Mouse (Mus musculus) testis, adult 2 months (tissue): ENCODE results near the gene Cyb5r2. TPM values are rescaled to one million over a fixed set of nuclear protein-coding genes. Genes with fewer than 3 reads are reported as not detected.

ENCODE experiments used
- H3K27ac ChIP-seq: fragments of 200-500 bp; 2 replicates; pipeline ENCODE4 v1.5.1; 2012; ENCODE audit warnings: low read depth, low read length; ENCODE audit not compliant: control insufficient read depth, insufficient read depth
- H3K27me3 ChIP-seq: fragments of 200-500 bp; 2 replicates; pipeline ENCODE4 v1.6.1; 2012; ENCODE audit warnings: mild to moderate bottlenecking, low read length, moderate library complexity; ENCODE audit not compliant: control insufficient read depth, insufficient read depth
- H3K36me3 ChIP-seq: fragments of 200-500 bp; 2 replicates; pipeline ENCODE4 v1.6.1; 2012; ENCODE audit warnings: mild to moderate bottlenecking, low read length; ENCODE audit not compliant: control insufficient read depth, insufficient read depth
- H3K4me1 ChIP-seq: fragments of 200-500 bp; 2 replicates; pipeline ENCODE4 v1.6.1; 2012; ENCODE audit warnings: low read length; ENCODE audit not compliant: control insufficient read depth, insufficient read depth
- H3K4me3 ChIP-seq: fragments of 200-500 bp; 2 replicates; pipeline ENCODE4 v1.5.1; 2012; ENCODE audit warnings: low read depth, mild to moderate bottlenecking, low read length, moderate library complexity, mixed read lengths; ENCODE audit not compliant: control insufficient read depth
- CTCF ChIP-seq: fragments of 200-500 bp; IDR thresholded peaks from 2 replicates; pipeline ENCODE4 v1.5.1; 2012; ENCODE audit warnings: low read depth, mild to moderate bottlenecking, inconsistent platforms, low read length, moderate library complexity; ENCODE audit not compliant: control insufficient read depth, insufficient read depth, insufficient replicate concordance
- POLR2A ChIP-seq: fragments of 200-500 bp; IDR thresholded peaks from 2 replicates; pipeline ENCODE4 v1.6.1; 2012; ENCODE audit warnings: low read depth, mild to moderate bottlenecking, inconsistent platforms, low read length, moderate library complexity; ENCODE audit not compliant: control insufficient read depth
- polyA plus RNA-seq: library from polyadenylated mRNA; depleted of rRNA; stranded (reverse); fragments of >200 nt; gene quantifications from 2 replicates; pipeline ENCODE4 v1.2.3, GENCODE M21; 2012

Cyb5r2 gene
- polyA plus RNA-seq, 1 experiment, result 14.8 TPM

- no peaks in the 10 kb centered on the region for H3K27me3 ChIP-seq
- H3K4me1 ChIP-seq, result no peaks in the 10 kb centered on the region
- H3K27ac ChIP-seq, result no peak overlapping the region
- TF ChIP-seq CTCF (no peak), POLR2A (no peak)
- no peaks in the 10 kb centered on the region for H3K36me3 ChIP-seq
- H3K4me3 ChIP-seq, result no peak overlapping the region
These were observed 10.4 kb downstream of the Cyb5r2 start for GRCm38 (mm10) chr7:107747476-107747875.

GRCm38 (mm10) chr7:107746036-107746435, 11.8 kb downstream of the Cyb5r2 start:
- Histone ChIP-seq H3K4me1 (no peaks in the 10 kb centered on the region), H3K36me3 (no peaks in the 10 kb centered on the region), H3K27ac (no peak overlapping the region), H3K27me3 (no peaks in the 10 kb centered on the region), H3K4me3 (no peak overlapping the region)
- no peak for TF ChIP-seq CTCF
- TF ChIP-seq POLR2A, result no peak

DNA sequence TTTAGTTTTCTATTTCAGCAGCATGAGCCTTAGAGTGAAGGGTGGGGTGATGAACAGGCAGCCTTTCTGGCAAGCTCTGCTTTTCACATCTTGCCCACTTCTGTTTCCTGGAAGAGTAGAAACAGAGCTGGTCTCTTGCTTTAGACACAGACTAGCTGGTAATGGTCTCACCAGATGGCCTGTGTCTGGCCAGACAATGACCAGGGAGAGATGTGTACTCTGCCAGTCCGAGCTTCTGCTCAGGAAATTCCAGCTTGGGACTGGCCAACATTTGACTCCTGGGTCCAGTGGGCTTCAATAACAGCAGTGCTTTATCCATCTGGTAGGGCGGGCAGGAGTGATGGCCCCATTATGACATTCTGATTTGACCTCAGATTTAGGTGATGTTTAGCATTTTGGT, 12.7 kb downstream of the Cyb5r2 start:
- Histone ChIP-seq H3K4me1 (no peaks in the 10 kb centered on the region), H3K27me3 (no peaks in the 10 kb centered on the region), H3K4me3 (no peak overlapping the region), H3K36me3 (no peaks in the 10 kb centered on the region), H3K27ac (no peak overlapping the region)
- no peak for TF ChIP-seq CTCF
- no peak for TF ChIP-seq POLR2A

GRCm38 (mm10) chr7:107744454-107744853, 13.4 kb downstream of the Cyb5r2 start:
- no peaks in the 10 kb centered on the region for H3K36me3 ChIP-seq
- H3K4me1 ChIP-seq, result no peaks in the 10 kb centered on the region

GRCm38 (mm10) chr7:107742963-107743465, 14.8 kb downstream of the Cyb5r2 start:
- no peaks in the 10 kb centered on the region for H3K36me3 ChIP-seq
- TF ChIP-seq POLR2A, result no peak
- TF ChIP-seq CTCF, result no peak
- H3K27me3 ChIP-seq, result no peaks in the 10 kb centered on the region
- H3K4me3 ChIP-seq, result no peak overlapping the region
- H3K27ac ChIP-seq, result no peak overlapping the region
- H3K4me1 ChIP-seq, result no peaks in the 10 kb centered on the region

More at GRCm38 (mm10) chr7:107744454-107744853, 13.4 kb downstream of the Cyb5r2 start:
- no peak overlapping the region for H3K4me3 ChIP-seq
- no peaks in the 10 kb centered on the region for H3K27me3 ChIP-seq
- no peak for TF ChIP-seq POLR2A
- TF ChIP-seq CTCF, result no peak
- no peak overlapping the region for H3K27ac ChIP-seq

DNA sequence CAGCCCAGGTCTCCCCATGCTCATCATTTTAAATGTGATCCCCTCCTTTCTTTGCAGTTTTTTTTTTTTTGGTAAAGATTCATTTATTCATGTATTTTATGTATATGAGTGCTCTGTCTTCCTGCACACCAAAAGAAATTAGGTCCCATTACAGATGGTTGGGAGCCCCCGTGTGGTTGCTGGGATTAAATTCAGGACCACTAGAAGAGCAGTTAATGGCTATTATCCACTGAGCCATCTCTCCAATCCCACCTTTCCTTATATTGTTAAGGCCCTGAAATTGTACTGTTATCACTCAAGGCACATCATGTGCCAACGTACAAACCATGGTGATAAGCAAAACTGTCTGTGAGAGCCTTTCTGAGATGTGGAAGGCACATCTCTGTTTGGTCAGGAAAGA, 19.1 kb downstream of the Cyb5r2 start:
- no peak for TF ChIP-seq CTCF
- TF ChIP-seq POLR2A, result no peak
- Histone ChIP-seq H3K4me3 (no peak overlapping the region), H3K4me1 (no peaks in the 10 kb centered on the region), H3K36me3 (no peaks in the 10 kb centered on the region), H3K27ac (no peak overlapping the region), H3K27me3 (no peaks in the 10 kb centered on the region)

GRCm38 (mm10) chr7:107733162-107733561, 24.7 kb downstream of the Cyb5r2 start:
- Histone ChIP-seq H3K4me3 (no peak overlapping the region), H3K27ac (no peak overlapping the region), H3K4me1 (no peaks in the 10 kb centered on the region), H3K36me3 (no peaks in the 10 kb centered on the region), H3K27me3 (no peaks in the 10 kb centered on the region)
- TF ChIP-seq POLR2A (no peak), CTCF (no peak)

DNA sequence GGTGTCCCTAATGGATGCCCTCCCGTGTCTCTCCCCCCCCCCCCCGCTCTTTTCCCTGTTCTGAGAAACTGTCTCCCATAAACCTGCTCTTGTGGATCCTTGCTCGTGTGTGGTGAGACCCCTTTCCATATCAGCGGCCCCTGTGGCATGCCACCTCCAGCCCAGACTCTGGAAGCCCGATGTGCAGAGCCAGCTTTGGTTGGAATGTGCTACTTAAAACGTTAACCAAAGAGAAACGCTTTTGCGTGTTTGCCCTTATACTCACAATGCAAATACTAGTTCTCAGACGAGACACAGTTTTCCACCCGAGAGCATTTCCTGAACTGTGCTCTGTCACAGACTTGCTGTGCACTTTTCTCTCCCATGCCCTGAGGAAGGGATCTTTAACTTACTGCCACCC, 27.2 kb downstream of the Cyb5r2 start:
- no peaks in the 10 kb centered on the region for H3K36me3 ChIP-seq
- H3K27me3 ChIP-seq, result no peaks in the 10 kb centered on the region
- H3K4me1 ChIP-seq, result no peaks in the 10 kb centered on the region
- TF ChIP-seq CTCF (no peak), POLR2A (no peak)
- H3K4me3 ChIP-seq, result no peak overlapping the region
- H3K27ac ChIP-seq, result no peak overlapping the region
